Mouse (Mus musculus): ENCODE measurements at regions not wholly inside any gene's neighbourhood (a gene's known extent, or its start where the extent isn't known, plus 50 kb on each side); places are given as distances from the start of the nearest gene placed in this dataset.

DNA sequence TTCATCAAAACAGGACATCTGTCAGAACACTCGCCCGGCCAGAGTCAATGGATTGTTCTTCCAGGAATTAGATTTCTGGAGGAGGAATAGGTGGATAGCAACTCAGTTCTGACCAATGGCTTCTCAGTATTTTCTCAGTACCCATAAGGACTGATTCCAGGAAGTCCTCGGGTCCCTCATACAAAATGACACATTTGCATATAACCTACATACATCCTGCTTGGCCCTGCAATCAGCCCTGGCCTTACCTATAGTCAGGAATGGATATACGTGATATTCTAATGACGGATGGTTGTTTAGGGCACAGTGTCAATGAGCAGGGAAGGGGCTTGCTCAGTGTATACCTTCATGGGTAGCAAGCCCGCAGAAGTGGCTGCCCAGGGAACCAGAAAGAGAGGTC lies 327.8 kb upstream of the 3110018I06Rik start:
- Histone ChIP-seq H3K27me3 (ENCODE audit: control insufficient read depth, insufficient read depth, low read depth, low read length) (no peaks in the 10 kb centered on the region), H3K9me3 (ENCODE audit: control insufficient read depth, low read length) (no peaks in the 10 kb centered on the region), H3K9ac (ENCODE audit: low read length) (no peak overlapping the region), H3K4me2 (ENCODE audit: low read depth, low read length) (no peak overlapping the region), H3K36me3 (ENCODE audit: control insufficient read depth, insufficient read depth, low read length) (no peaks in the 10 kb centered on the region), H3K4me3 (ENCODE audit: low read length) (no peak overlapping the region), H3K4me1 (replicated peaks; ENCODE audit: control insufficient read depth, insufficient read depth, low read length) (no peaks in the 10 kb centered on the region), H3K27ac (ENCODE audit: low read length) (no peak overlapping the region)
- no peak for ATAC-seq (ENCODE audit: low read depth)
- 25% methylated on average over 6 of the region's 6 CpGs for WGBS

DNA sequence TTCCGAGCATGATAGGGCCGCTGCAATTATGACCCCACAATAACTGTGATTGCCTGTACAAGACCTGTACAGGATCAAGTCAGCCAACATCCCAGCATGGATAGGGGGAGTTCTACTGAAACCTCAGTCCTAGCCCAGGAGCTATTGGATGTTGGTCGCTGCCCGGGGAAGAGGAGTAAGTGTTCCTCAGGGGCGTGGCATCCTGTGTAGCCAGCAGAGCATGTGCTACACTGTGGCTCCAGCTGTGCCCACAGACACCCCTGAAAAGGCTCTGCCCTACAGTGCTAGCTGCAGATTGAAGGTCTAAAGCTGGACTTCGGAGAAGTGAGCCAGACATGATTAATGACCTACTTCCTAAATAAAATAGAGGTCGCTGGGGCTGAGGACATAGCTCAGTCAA lies 317.5 kb upstream of the 3110018I06Rik start:
- Histone ChIP-seq H3K4me3 (ENCODE audit: low read length) (no peak overlapping the region), H3K9ac (ENCODE audit: low read length) (no peak overlapping the region), H3K4me2 (ENCODE audit: low read depth, low read length) (no peak overlapping the region), H3K4me1 (replicated peaks; ENCODE audit: control insufficient read depth, insufficient read depth, low read length) (no peaks in the 10 kb centered on the region), H3K9me3 (ENCODE audit: control insufficient read depth, low read length) (no peaks in the 10 kb centered on the region), H3K27me3 (ENCODE audit: control insufficient read depth, insufficient read depth, low read depth, low read length) (no peaks in the 10 kb centered on the region; the same call in 1 of the 2 replicates), H3K27ac (ENCODE audit: low read length) (no peak overlapping the region), H3K36me3 (ENCODE audit: control insufficient read depth, insufficient read depth, low read length) (no peaks in the 10 kb centered on the region)
- ATAC-seq (ENCODE audit: low read depth) = no peak
- 55% methylated on average over 7 of the region's 7 CpGs for WGBS

DNA sequence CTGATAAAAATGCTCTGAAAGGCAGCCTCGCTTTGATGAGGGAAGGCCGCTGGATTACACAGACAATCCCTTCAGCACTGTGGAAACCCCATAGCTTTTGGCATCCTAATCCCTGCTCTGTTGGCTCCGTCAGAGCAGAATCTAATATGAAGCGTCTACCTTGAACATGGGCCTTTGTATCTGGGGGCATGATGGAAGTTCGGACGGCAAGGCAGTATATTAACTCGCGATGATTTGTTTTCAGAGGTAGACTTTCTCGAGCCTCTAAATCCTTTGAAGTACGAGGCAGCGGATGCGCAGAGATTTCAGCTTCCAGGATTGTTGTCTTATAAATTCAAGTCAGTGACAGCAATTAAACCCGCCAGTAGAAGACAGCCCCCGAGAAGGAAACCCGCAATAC lies 316.8 kb upstream of the 3110018I06Rik start:
- Histone ChIP-seq H3K9ac (ENCODE audit: low read length) (no peak overlapping the region), H3K27ac (ENCODE audit: low read length) (no peak overlapping the region), H3K4me2 (ENCODE audit: low read depth, low read length) (no peak overlapping the region), H3K9me3 (ENCODE audit: control insufficient read depth, low read length) (no peaks in the 10 kb centered on the region), H3K4me1 (replicated peaks; ENCODE audit: control insufficient read depth, insufficient read depth, low read length) (no peaks in the 10 kb centered on the region), H3K27me3 (ENCODE audit: control insufficient read depth, insufficient read depth, low read depth, low read length) (no peaks in the 10 kb centered on the region; the same call in 1 of the 2 replicates), H3K36me3 (ENCODE audit: control insufficient read depth, insufficient read depth, low read length) (no peaks in the 10 kb centered on the region), H3K4me3 (ENCODE audit: low read length) (no peak overlapping the region)
- ATAC-seq (ENCODE audit: low read depth) = no peak
- WGBS = 89% methylated on average over 15 of the region's 15 CpGs

DNA sequence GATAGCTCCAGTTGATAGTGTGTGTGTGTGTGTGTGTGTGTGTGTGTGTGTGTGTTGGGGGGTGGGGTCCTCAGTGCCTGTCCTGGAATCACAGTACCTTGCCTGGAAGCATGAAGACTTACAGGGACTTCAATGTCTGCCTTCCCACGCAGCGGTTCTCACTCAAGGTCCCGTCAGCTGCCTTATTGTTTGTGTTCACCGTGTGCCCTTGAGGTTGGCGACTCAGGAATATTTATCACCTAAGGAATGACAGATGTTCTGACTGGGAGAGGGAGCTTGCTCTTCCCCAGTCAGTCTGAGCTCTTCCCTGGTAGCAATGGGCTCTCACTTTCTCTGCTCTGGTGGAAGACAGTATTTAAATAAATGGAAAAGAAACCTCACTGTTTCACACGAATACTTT lies 309.8 kb upstream of the 3110018I06Rik start:
- Histone ChIP-seq H3K27ac (ENCODE audit: low read length) (no peak overlapping the region), H3K9me3 (ENCODE audit: control insufficient read depth, low read length) (no peaks in the 10 kb centered on the region), H3K4me3 (ENCODE audit: low read length) (no peak overlapping the region), H3K4me2 (ENCODE audit: low read depth, low read length) (no peak overlapping the region), H3K9ac (ENCODE audit: low read length) (no peak overlapping the region), H3K4me1 (replicated peaks; ENCODE audit: control insufficient read depth, insufficient read depth, low read length) (no peaks in the 10 kb centered on the region), H3K27me3 (ENCODE audit: control insufficient read depth, insufficient read depth, low read depth, low read length) (no peaks in the 10 kb centered on the region; the same call in 1 of the 2 replicates), H3K36me3 (ENCODE audit: control insufficient read depth, insufficient read depth, low read length) (no peaks in the 10 kb centered on the region)
- 47% methylated on average over 6 of the region's 6 CpGs for WGBS
- ATAC-seq (ENCODE audit: low read depth) = no peak

DNA sequence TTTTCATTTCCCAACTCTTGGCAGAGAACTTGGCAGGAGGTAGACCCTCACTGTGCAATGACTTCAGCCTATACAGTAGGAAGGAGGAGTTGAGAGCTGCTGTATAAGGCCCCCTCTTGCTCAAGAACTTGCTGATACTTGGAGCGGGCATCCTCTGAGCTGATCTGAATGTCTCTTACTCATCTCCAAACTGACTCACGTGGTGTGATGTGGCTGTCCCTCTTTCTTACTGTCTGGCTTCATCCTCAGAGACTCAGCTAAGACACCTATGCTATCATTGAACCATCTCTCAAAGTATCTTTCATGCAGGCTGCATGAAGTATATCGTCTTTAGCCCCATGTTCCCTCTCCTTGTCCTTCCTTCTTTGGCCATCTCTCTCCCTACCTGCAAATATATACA lies 307.9 kb upstream of the 3110018I06Rik start:
- Histone ChIP-seq H3K4me1 (replicated peaks; ENCODE audit: control insufficient read depth, insufficient read depth, low read length) (no peaks in the 10 kb centered on the region), H3K9me3 (ENCODE audit: control insufficient read depth, low read length) (no peaks in the 10 kb centered on the region), H3K27me3 (ENCODE audit: control insufficient read depth, insufficient read depth, low read depth, low read length) (no peaks in the 10 kb centered on the region; the same call in 1 of the 2 replicates), H3K4me3 (ENCODE audit: low read length) (no peak overlapping the region), H3K36me3 (ENCODE audit: control insufficient read depth, insufficient read depth, low read length) (no peaks in the 10 kb centered on the region), H3K4me2 (ENCODE audit: low read depth, low read length) (no peak overlapping the region), H3K27ac (ENCODE audit: low read length) (no peak overlapping the region), H3K9ac (ENCODE audit: low read length) (no peak overlapping the region)
- no peak for ATAC-seq (ENCODE audit: low read depth)
- 83% methylated on average over 3 of the region's 3 CpGs for WGBS

DNA sequence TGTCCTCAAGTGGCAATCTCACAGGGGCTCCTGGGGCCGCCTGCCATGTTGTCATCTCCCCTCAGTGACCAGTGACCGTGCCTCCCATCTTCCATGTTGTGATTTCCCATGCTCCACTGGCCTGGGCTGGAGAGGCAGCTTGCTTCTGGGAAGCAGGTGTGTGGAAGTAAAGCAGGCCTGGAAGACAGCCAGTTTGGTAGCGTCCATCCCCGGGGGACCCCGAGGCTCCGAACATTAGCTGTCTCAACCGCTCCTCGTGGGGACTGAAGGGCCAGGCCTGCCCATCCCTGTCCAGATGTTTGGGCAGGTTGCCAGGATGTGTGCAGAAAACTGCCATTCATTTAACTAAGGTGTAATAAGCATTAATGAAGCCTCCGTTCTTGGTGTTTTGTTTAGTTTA lies 307.1 kb upstream of the 3110018I06Rik start:
- no peak overlapping the region for H3K9ac ChIP-seq (ENCODE audit: low read length)
- no peak overlapping the region for H3K4me2 ChIP-seq (ENCODE audit: low read depth, low read length)
- H3K27ac ChIP-seq (ENCODE audit: low read length) = no peak overlapping the region
- ATAC-seq (ENCODE audit: low read depth) = no peak
- H3K4me1 ChIP-seq (replicated peaks; ENCODE audit: control insufficient read depth, insufficient read depth, low read length) = no peaks in the 10 kb centered on the region
- H3K9me3 ChIP-seq (ENCODE audit: control insufficient read depth, low read length) = no peaks in the 10 kb centered on the region
- H3K4me3 ChIP-seq (ENCODE audit: low read length) = no peak overlapping the region
- H3K36me3 ChIP-seq (ENCODE audit: control insufficient read depth, insufficient read depth, low read length) = no peaks in the 10 kb centered on the region
- H3K27me3 ChIP-seq (ENCODE audit: control insufficient read depth, insufficient read depth, low read depth, low read length) = no peaks in the 10 kb centered on the region; the same call in 1 of the 2 replicates
- WGBS = 58% methylated on average over 9 of the region's 9 CpGs

DNA sequence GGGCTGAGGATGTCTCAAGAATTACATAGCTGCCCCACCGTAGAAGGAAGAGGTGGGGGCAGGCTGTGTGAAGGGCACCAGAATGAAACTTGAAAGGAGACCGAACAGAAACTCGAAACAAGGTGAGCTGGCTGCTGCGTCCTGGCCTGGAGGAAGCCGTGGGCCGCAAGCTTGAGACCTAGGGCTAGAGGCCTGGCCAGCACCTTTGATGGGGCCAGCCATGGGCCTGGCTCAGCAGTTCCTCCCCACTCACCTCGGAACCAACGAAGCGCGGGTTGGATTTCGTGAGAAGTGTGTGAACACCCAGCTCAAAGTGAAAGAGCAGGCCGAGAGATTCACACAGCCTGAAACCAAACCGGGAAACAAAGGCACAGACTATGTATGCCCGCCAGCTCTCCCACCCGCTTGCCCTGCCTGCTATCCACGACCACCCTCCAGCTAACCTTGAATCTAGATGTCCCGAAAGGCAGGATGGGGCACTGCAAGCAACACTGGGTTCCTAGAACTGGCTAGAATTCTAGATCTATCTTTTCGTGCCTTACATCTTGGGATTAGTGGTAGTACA lies 306.3 kb upstream of the 3110018I06Rik start:
- Histone ChIP-seq H3K27me3 (ENCODE audit: control insufficient read depth, insufficient read depth, low read depth, low read length) (no peaks in the 10 kb centered on the region; the same call in 1 of the 2 replicates), H3K4me1 (replicated peaks; ENCODE audit: control insufficient read depth, insufficient read depth, low read length) (no peaks in the 10 kb centered on the region), H3K9ac (ENCODE audit: low read length) (no peak overlapping the region), H3K9me3 (ENCODE audit: control insufficient read depth, low read length) (no peaks in the 10 kb centered on the region), H3K4me3 (ENCODE audit: low read length) (no peak overlapping the region), H3K27ac (ENCODE audit: low read length) (no peak overlapping the region), H3K36me3 (ENCODE audit: control insufficient read depth, insufficient read depth, low read length) (no peaks in the 10 kb centered on the region), H3K4me2 (ENCODE audit: low read depth, low read length) (no peak overlapping the region)
- 92% methylated on average over 18 of the region's 18 CpGs for WGBS
- ATAC-seq (ENCODE audit: low read depth) = no peak

DNA sequence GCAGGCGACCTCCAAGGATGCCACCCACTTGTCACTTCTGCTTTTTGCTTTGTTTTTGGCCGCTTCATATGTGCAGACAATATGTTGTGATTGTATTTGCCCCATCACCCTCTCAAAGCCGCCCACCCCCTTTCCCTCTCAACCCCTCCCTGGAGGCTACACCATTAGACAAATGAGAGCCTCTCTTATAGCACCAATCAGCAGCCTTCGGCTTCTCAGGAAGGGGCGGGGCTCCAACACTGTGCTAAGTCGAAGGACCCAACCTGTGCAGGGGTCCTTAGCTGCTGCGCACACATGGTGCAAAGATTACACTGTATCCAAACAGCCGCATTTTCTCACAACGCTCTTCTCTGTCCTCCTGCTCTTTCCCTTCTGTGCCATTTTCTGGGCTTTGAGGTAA lies 305.1 kb upstream of the 3110018I06Rik start:
- H3K4me3 ChIP-seq (ENCODE audit: low read length) = no peak overlapping the region
- no peaks in the 10 kb centered on the region; the same call in 1 of the 2 replicates for H3K27me3 ChIP-seq (ENCODE audit: control insufficient read depth, insufficient read depth, low read depth, low read length)
- H3K36me3 ChIP-seq (ENCODE audit: control insufficient read depth, insufficient read depth, low read length) = no peaks in the 10 kb centered on the region
- H3K9ac ChIP-seq (ENCODE audit: low read length) = no peak overlapping the region
- no peak overlapping the region for H3K27ac ChIP-seq (ENCODE audit: low read length)
- H3K4me1 ChIP-seq (replicated peaks; ENCODE audit: control insufficient read depth, insufficient read depth, low read length) = no peaks in the 10 kb centered on the region
- no peaks in the 10 kb centered on the region for H3K9me3 ChIP-seq (ENCODE audit: control insufficient read depth, low read length)
- 44% methylated on average over 9 of the region's 9 CpGs for WGBS
- ATAC-seq (ENCODE audit: low read depth) = no peak
- H3K4me2 ChIP-seq (ENCODE audit: low read depth, low read length) = no peak overlapping the region

DNA sequence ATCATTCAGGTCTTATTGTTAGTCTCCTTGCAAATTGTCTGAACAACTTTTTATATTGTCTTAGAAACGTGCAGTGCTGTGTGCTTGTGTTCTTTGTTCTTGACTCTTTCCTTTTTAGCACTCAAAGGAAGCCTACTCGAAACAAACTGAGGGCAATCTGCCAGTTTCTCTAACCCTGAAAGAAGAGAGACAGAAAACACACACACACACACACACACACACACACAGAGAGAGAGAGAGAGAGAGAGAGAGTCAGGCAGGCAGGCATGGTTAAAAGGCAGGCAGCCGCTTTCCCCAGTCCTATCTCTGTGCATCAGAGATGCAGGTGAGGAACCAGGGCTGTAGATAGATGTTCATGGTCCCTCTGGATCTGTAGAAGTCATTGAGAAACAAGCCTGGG lies 304.0 kb upstream of the 3110018I06Rik start:
- no peak for ATAC-seq (ENCODE audit: low read depth)
- Histone ChIP-seq H3K27me3 (ENCODE audit: control insufficient read depth, insufficient read depth, low read depth, low read length) (no peaks in the 10 kb centered on the region; the same call in 1 of the 2 replicates), H3K36me3 (ENCODE audit: control insufficient read depth, insufficient read depth, low read length) (no peaks in the 10 kb centered on the region), H3K9ac (ENCODE audit: low read length) (no peak overlapping the region), H3K4me2 (ENCODE audit: low read depth, low read length) (no peak overlapping the region), H3K27ac (ENCODE audit: low read length) (no peak overlapping the region), H3K9me3 (ENCODE audit: control insufficient read depth, low read length) (no peaks in the 10 kb centered on the region), H3K4me3 (ENCODE audit: low read length) (no peak overlapping the region), H3K4me1 (replicated peaks; ENCODE audit: control insufficient read depth, insufficient read depth, low read length) (no peaks in the 10 kb centered on the region)
- 30% methylated on average over 3 of the region's 3 CpGs for WGBS

DNA sequence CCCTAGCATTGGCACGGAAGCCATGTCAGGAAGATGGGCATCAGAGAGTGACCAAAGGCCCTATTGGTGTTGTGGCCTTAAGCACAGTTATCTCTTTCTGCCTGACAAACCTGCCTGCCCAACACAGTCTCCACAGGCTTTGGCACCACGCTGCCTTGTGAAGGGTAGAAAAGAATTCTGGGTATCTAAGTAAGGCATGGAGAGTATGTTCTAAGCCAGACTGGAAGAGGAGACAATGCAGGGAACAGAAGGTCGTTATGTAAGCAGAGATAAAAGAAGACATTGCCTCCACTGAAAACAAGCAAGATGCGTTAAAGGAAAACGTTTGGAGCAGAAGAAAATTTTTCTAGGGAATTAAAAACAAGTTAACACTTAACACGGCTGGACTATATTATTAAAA lies 302.1 kb upstream of the 3110018I06Rik start:
- H3K9me3 ChIP-seq (ENCODE audit: control insufficient read depth, low read length) = no peaks in the 10 kb centered on the region
- H3K4me2 ChIP-seq (ENCODE audit: low read depth, low read length) = no peak overlapping the region
- H3K4me1 ChIP-seq (replicated peaks; ENCODE audit: control insufficient read depth, insufficient read depth, low read length) = no peaks in the 10 kb centered on the region
- WGBS = 79% methylated on average over 6 of the region's 6 CpGs
- no peak overlapping the region for H3K27ac ChIP-seq (ENCODE audit: low read length)
- no peaks in the 10 kb centered on the region for H3K36me3 ChIP-seq (ENCODE audit: control insufficient read depth, insufficient read depth, low read length)
- no peaks in the 10 kb centered on the region; the same call in 1 of the 2 replicates for H3K27me3 ChIP-seq (ENCODE audit: control insufficient read depth, insufficient read depth, low read depth, low read length)
- no peak overlapping the region for H3K9ac ChIP-seq (ENCODE audit: low read length)
- no peak for ATAC-seq (ENCODE audit: low read depth)
- H3K4me3 ChIP-seq (ENCODE audit: low read length) = no peak overlapping the region

Data from lung, embryonic 16.5 days (tissue).